Mouse (Mus musculus): ENCODE results near the gene Pcdh18. TPM values are rescaled to one million over a fixed set of nuclear protein-coding genes. Genes with fewer than 3 reads are reported as not detected.

The Pcdh18 gene
- polyA plus RNA-seq, 1 experiment from 2014 or later, result 103 TPM

- H3K4me3 ChIP-seq, result no peak overlapping the region
- no peak overlapping the region for H3K4me2 ChIP-seq
- H3K36me3 ChIP-seq, result peaks cover 62% of the 10 kb centered on the region
- H3K9me3 ChIP-seq, result no peaks in the 10 kb centered on the region
- no peak overlapping the region for H3K27ac ChIP-seq
- no peak overlapping the region for H3K9ac ChIP-seq
- peaks cover 35% of the 10 kb centered on the region for H3K4me1 ChIP-seq
- no peaks in the 10 kb centered on the region for H3K27me3 ChIP-seq
- ATAC-seq (ENCODE audit: insufficient number of reproducible peaks, low FRiP score, low TSS enrichment, low read depth), result no peak
- 32% methylated on average over 8 of the region's 8 CpGs for WGBS
Measured at GRCm38 (mm10) chr3:49749491-49750284, 7.4 kb downstream of the Pcdh18 start.

DNA sequence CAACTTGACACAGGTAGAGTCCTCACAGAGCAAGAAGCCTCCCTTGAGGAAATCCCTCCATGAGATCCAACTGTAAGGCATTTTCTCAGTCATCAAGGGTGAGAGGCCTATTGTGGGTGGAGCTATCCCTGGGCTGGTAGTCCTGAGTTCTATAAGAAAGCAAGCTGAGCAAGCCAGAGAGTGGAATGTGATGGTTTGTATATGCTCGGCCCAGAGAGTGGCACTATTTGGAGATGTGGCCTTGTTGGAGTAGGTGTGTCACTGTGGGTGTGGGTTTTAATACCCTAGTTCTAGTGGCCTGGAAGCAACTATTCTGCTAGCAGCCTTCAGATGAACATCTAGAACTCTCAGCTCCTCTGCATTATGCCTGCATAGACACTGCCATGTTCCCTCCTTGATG, 9.1 kb downstream of the Pcdh18 start:
- no peak for ATAC-seq (ENCODE audit: insufficient number of reproducible peaks, low FRiP score, low TSS enrichment, low read depth)
- Histone ChIP-seq H3K4me1 (peaks cover 26% of the 10 kb centered on the region), H3K36me3 (peaks cover 69% of the 10 kb centered on the region), H3K4me2 (no peak overlapping the region), H3K9me3 (no peaks in the 10 kb centered on the region), H3K4me3 (no peak overlapping the region), H3K9ac (no peak overlapping the region), H3K27me3 (no peaks in the 10 kb centered on the region), H3K27ac (no peak overlapping the region)
- 96% methylated on average over 1 of the region's 1 CpGs for WGBS

DNA sequence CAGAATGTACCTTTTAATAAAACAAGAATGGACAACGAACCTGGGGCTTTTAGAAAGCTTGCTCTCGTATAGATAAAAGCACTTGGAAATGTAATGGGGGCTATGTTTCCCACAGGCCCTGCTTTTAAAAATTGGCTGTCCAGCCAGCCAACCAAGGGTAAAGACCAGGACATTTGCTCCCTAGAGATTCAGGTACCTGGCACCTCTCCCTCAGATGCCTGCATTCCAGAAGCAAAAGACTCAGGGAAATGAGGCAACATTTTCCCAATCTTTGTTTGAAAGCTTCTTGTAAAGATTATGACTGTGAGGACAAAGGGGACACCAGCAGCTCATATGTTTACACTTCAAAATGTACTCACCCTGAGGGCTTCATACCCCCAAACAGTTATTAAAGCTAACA, 18.1 kb downstream of the Pcdh18 start:
- Histone ChIP-seq H3K4me2 (no peak overlapping the region), H3K9me3 (no peaks in the 10 kb centered on the region), H3K27ac (no peak overlapping the region), H3K4me1 (no peaks in the 10 kb centered on the region), H3K9ac (no peak overlapping the region), H3K4me3 (no peak overlapping the region), H3K36me3 (peaks cover 6% of the 10 kb centered on the region; the same call in 1 of the 2 replicates), H3K27me3 (no peaks in the 10 kb centered on the region)
- no peak for ATAC-seq (ENCODE audit: insufficient number of reproducible peaks, low FRiP score, low TSS enrichment, low read depth)
- WGBS, result 51% methylated on average over 2 of the region's 2 CpGs

- Histone ChIP-seq H3K36me3 (peaks cover 2% of the 10 kb centered on the region; the same call in 1 of the 2 replicates), H3K4me2 (no peak overlapping the region), H3K27me3 (no peaks in the 10 kb centered on the region), H3K27ac (no peak overlapping the region), H3K4me1 (no peaks in the 10 kb centered on the region), H3K9ac (no peak overlapping the region), H3K4me3 (no peak overlapping the region), H3K9me3 (no peaks in the 10 kb centered on the region)
- ATAC-seq (ENCODE audit: insufficient number of reproducible peaks, low FRiP score, low TSS enrichment, low read depth), result no peak
Measured at GRCm38 (mm10) chr3:49738531-49738930, 18.6 kb downstream of the Pcdh18 start.

DNA sequence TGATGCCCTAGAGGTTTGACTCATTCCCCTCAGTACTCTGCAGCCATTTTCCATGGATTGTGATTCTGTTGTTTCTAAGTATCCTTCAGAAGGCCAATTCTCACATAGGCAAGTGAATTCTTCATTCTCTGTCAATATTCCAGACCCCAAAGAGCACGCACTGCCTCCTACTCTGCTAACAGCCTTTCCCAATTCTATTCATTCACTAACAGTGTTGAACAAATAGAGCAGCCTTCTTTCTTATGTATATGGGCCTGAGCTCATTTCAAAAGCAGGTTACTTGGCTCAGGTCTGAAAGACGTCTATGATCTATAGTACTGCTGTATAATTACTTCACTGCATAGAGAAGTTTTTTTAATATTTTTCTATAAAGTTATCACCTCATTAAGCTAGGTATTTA, 50.6 kb downstream of the Pcdh18 start:
- Histone ChIP-seq H3K27ac (no peak overlapping the region), H3K27me3 (no peaks in the 10 kb centered on the region), H3K9me3 (no peaks in the 10 kb centered on the region), H3K4me1 (no peaks in the 10 kb centered on the region), H3K36me3 (no peaks in the 10 kb centered on the region), H3K9ac (no peak overlapping the region), H3K4me3 (no peak overlapping the region), H3K4me2 (no peak overlapping the region)
- WGBS, result 49% methylated on average over 2 of the region's 2 CpGs
- no peak for ATAC-seq (ENCODE audit: insufficient number of reproducible peaks, low FRiP score, low TSS enrichment, low read depth)

- H3K4me2 ChIP-seq, result no peak overlapping the region
- WGBS, result 37% methylated on average over 2 of the region's 2 CpGs
- no peaks in the 10 kb centered on the region for H3K27me3 ChIP-seq
- no peaks in the 10 kb centered on the region for H3K4me1 ChIP-seq
- no peak overlapping the region for H3K4me3 ChIP-seq
- no peaks in the 10 kb centered on the region for H3K9me3 ChIP-seq
- no peaks in the 10 kb centered on the region for H3K36me3 ChIP-seq
- H3K27ac ChIP-seq, result no peak overlapping the region
- H3K9ac ChIP-seq, result no peak overlapping the region
- no peak for ATAC-seq (ENCODE audit: insufficient number of reproducible peaks, low FRiP score, low TSS enrichment, low read depth)
Measured at GRCm38 (mm10) chr3:49699951-49700350, 57.2 kb downstream of the Pcdh18 start.
